23 mouse cellular contexts compared by ENCODE assay signal in the genomic region with DNA sequence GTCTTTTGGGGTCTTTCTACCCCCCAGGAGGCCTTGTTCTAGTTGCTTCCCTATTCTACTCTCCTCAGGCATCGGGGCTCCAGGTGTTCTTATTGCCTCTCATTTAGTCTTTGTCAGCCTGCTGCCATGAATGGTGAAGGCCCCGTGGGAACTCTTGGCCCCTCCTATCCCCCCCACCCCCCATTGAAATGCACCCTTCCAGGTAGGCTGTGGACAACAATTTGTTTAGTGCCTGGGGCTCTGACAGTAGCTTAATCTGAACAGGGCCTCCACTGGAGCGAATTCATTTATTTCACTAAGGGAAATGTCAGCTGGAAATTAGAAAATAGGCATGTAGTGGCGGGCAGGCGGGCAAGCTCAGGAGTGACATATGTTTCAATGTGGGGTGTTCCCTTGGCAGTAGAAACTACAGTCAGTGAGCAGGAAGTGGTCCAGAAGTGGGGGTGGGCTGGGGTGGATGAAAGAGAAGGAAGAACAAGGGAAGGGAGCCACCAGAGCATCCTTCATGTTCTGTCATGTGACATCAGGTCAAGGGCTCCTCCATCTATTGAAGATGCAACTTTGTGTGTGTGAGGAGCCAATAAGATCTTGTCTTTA.
DNase-seq lines count a peak whose midpoint lies in the region; ATAC-seq and TF ChIP-seq lines count a peak whose summit lies in the region.
"Had no signal": no experiment of that assay in that cellular context is flagged by ENCODE, and none has a peak within 500 bp of the region (broad histone marks: within the 10 kb centered on the region; RNA-seq: fewer than 3 reads in every experiment).

No protein-coding gene starts in this region.

- no peak for TF ChIP-seq CTCF in hindbrain, postnatal 0 days (IDR thresholded peaks at IDR 0.05; ENCODE audit: low read depth)

- no peak overlapping the region for H3K4me2 ChIP-seq in forebrain, embryonic 13.5 days
- H3K4me2 ChIP-seq in forebrain, embryonic 11.5 days (ENCODE audit: low read depth, low read length, severe bottlenecking), result no peak overlapping the region
- H3K4me2 ChIP-seq in hindbrain, embryonic 12.5 days (replicated peaks), result no peak overlapping the region
- no peak overlapping the region for H3K4me2 ChIP-seq in hindbrain, postnatal 0 days (ENCODE audit: low read depth, low read length)
- no peak overlapping the region for H3K4me2 ChIP-seq in neural tube, embryonic 12.5 days (replicated peaks)
- H3K4me2 ChIP-seq in hindbrain, embryonic 14.5 days (replicated peaks), result no peak overlapping the region
- H3K4me2 ChIP-seq: kidney, embryonic 15.5 days; limb, embryonic 13.5 days; liver, embryonic 12.5 days had no signal

- no peaks in the 10 kb centered on the region for H3K9me3 ChIP-seq in forebrain, embryonic 13.5 days (replicated peaks)
- H3K9me3 ChIP-seq in forebrain, embryonic 11.5 days (ENCODE audit: control insufficient read depth, low read length), result no peaks in the 10 kb centered on the region
- H3K9me3 ChIP-seq in hindbrain, embryonic 12.5 days (replicated peaks), result no peaks in the 10 kb centered on the region
- no peaks in the 10 kb centered on the region for H3K9me3 ChIP-seq in hindbrain, postnatal 0 days (ENCODE audit: low read length)
- no peaks in the 10 kb centered on the region for H3K9me3 ChIP-seq in neural tube, embryonic 12.5 days
- H3K9me3 ChIP-seq in hindbrain, embryonic 14.5 days (ENCODE audit: control insufficient read depth, low read length), result no peaks in the 10 kb centered on the region
- H3K9me3 ChIP-seq: heart, embryonic 10.5 days; kidney, embryonic 15.5 days; limb, embryonic 13.5 days; liver, embryonic 12.5 days had no signal

- peaks cover 90% of the 10 kb centered on the region for H3K36me3 ChIP-seq in forebrain, embryonic 13.5 days (ENCODE audit: poor library complexity, severe bottlenecking)
- no peaks in the 10 kb centered on the region for H3K36me3 ChIP-seq in forebrain, embryonic 11.5 days (ENCODE audit: control insufficient read depth, insufficient read depth, low read length)
- H3K36me3 ChIP-seq in hindbrain, embryonic 12.5 days, result peaks cover 23% of the 10 kb centered on the region
- H3K36me3 ChIP-seq in hindbrain, postnatal 0 days (ENCODE audit: insufficient read depth, low read length), result peaks cover 3% of the 10 kb centered on the region
- peaks cover 37% of the 10 kb centered on the region for H3K36me3 ChIP-seq in neural tube, embryonic 12.5 days
- H3K36me3 ChIP-seq in hindbrain, embryonic 14.5 days (replicated peaks; ENCODE audit: control insufficient read depth, insufficient read depth), result peaks cover 84% of the 10 kb centered on the region
- H3K36me3 ChIP-seq: limb, embryonic 13.5 days; liver, embryonic 12.5 days had no signal

- no peak overlapping the region for H3K9ac ChIP-seq in forebrain, embryonic 13.5 days
- no peak overlapping the region for H3K9ac ChIP-seq in forebrain, embryonic 11.5 days (ENCODE audit: low read length)
- no peak overlapping the region for H3K9ac ChIP-seq in hindbrain, embryonic 12.5 days
- H3K9ac ChIP-seq in hindbrain, postnatal 0 days (replicated peaks; ENCODE audit: low read length), result no peak overlapping the region
- H3K9ac ChIP-seq in neural tube, embryonic 12.5 days, result no peak overlapping the region
- no peak overlapping the region for H3K9ac ChIP-seq in hindbrain, embryonic 14.5 days
- H3K9ac ChIP-seq: kidney, embryonic 15.5 days; limb, embryonic 13.5 days; liver, embryonic 12.5 days had no signal

- WGBS in forebrain, embryonic 13.5 days, result 60% methylated on average over 5 of the region's 5 CpGs
- WGBS in forebrain, embryonic 11.5 days, result 67% methylated on average over 5 of the region's 5 CpGs
- 57% methylated on average over 5 of the region's 5 CpGs for WGBS in hindbrain, embryonic 12.5 days
- 34% methylated on average over 5 of the region's 5 CpGs for WGBS in hindbrain, postnatal 0 days
- 60% methylated on average over 5 of the region's 5 CpGs for WGBS in neural tube, embryonic 12.5 days
- 43% methylated on average over 5 of the region's 5 CpGs for WGBS in hindbrain, embryonic 14.5 days

- no peak; the same call in 1 of the 2 replicates for ATAC-seq in forebrain, embryonic 13.5 days
- ATAC-seq in forebrain, embryonic 11.5 days (replicated peaks; ENCODE audit: low FRiP score), result no peak
- ATAC-seq in hindbrain, embryonic 12.5 days (ENCODE audit: low FRiP score), result peak; percentile 54
- no peak for ATAC-seq in hindbrain, postnatal 0 days
- ATAC-seq in neural tube, embryonic 12.5 days (ENCODE audit: low FRiP score, low read depth), result no peak
- ATAC-seq in hindbrain, embryonic 14.5 days (ENCODE audit: low FRiP score), result peak; percentile 65
- ATAC-seq: liver, embryonic 12.5 days; Patski had no signal

- DNase-seq in forebrain, embryonic 11.5 days (ENCODE audit: low spot score), result no peak
- no peak for DNase-seq in hindbrain, postnatal 0 days (ENCODE audit: low spot score)
- DNase-seq in neural tube, embryonic 10.5 days (ENCODE audit: extremely low spot score, low spot score), result no peak
- peak; percentile 49 for DNase-seq in hindbrain, embryonic 14.5 days (ENCODE audit: low spot score)
- no peak for DNase-seq in lung, postnatal 36 days
- DNase-seq: adrenal gland, postnatal 36 days; cerebellum, adult 18-20 months; gastrocnemius, postnatal 36 days; heart, postnatal 10 days; kidney, adult 11 months; kidney, postnatal 36 days; lung, adult 18-20 months; lung, postnatal 10 days; midbrain, embryonic 14.5 days; right cerebral cortex, postnatal 14 days had no signal

- H3K27ac ChIP-seq in forebrain, embryonic 13.5 days, result peak overlapping the region; percentile 31; the same call in 1 of the 2 replicates
- H3K27ac ChIP-seq in forebrain, embryonic 11.5 days (ENCODE audit: low read depth, low read length), result no peak overlapping the region
- H3K27ac ChIP-seq in hindbrain, embryonic 12.5 days, result no peak overlapping the region
- no peak overlapping the region for H3K27ac ChIP-seq in hindbrain, postnatal 0 days
- H3K27ac ChIP-seq in neural tube, embryonic 12.5 days, result 0 out of 2 replicates have a peak overlapping the region, but pooled peaks have one; percentile 7
- H3K27ac ChIP-seq in hindbrain, embryonic 14.5 days, result peak overlapping the region; percentile 10; the same call in 1 of the 2 replicates
- H3K27ac ChIP-seq: heart, embryonic 10.5 days; kidney, embryonic 15.5 days; limb, embryonic 13.5 days; liver, embryonic 12.5 days had no signal

- H3K4me1 ChIP-seq in forebrain, embryonic 13.5 days, result no peaks in the 10 kb centered on the region
- H3K4me1 ChIP-seq in forebrain, embryonic 11.5 days (replicated peaks; ENCODE audit: control insufficient read depth, insufficient read depth, low read length), result no peaks in the 10 kb centered on the region
- H3K4me1 ChIP-seq in hindbrain, embryonic 12.5 days, result peaks cover 5% of the 10 kb centered on the region
- H3K4me1 ChIP-seq in hindbrain, postnatal 0 days (ENCODE audit: insufficient read depth, low read length), result no peaks in the 10 kb centered on the region
- no peaks in the 10 kb centered on the region for H3K4me1 ChIP-seq in neural tube, embryonic 12.5 days
- peaks cover 6% of the 10 kb centered on the region; the same call in 1 of the 2 replicates for H3K4me1 ChIP-seq in hindbrain, embryonic 14.5 days (replicated peaks; ENCODE audit: control insufficient read depth, insufficient read depth, low read length)
- H3K4me1 ChIP-seq: heart, embryonic 10.5 days; kidney, embryonic 15.5 days; limb, embryonic 13.5 days had no signal

- no peaks in the 10 kb centered on the region for H3K27me3 ChIP-seq in forebrain, embryonic 13.5 days
- no peaks in the 10 kb centered on the region for H3K27me3 ChIP-seq in forebrain, embryonic 11.5 days (ENCODE audit: control insufficient read depth, insufficient read depth, low read length)
- H3K27me3 ChIP-seq in hindbrain, embryonic 12.5 days, result no peaks in the 10 kb centered on the region
- no peaks in the 10 kb centered on the region for H3K27me3 ChIP-seq in hindbrain, postnatal 0 days (ENCODE audit: insufficient read depth, low read length)
- H3K27me3 ChIP-seq in neural tube, embryonic 12.5 days (replicated peaks), result no peaks in the 10 kb centered on the region
- no peaks in the 10 kb centered on the region for H3K27me3 ChIP-seq in hindbrain, embryonic 14.5 days (ENCODE audit: control insufficient read depth, insufficient read depth, low read length)
- H3K27me3 ChIP-seq: kidney, embryonic 15.5 days; limb, embryonic 13.5 days; liver, embryonic 12.5 days; Patski had no signal

- no peak overlapping the region for H3K4me3 ChIP-seq in forebrain, embryonic 13.5 days
- no peak overlapping the region for H3K4me3 ChIP-seq in forebrain, embryonic 11.5 days (ENCODE audit: low read depth, low read length)
- H3K4me3 ChIP-seq in hindbrain, embryonic 12.5 days, result no peak overlapping the region
- H3K4me3 ChIP-seq in hindbrain, postnatal 0 days (ENCODE audit: low read length), result no peak overlapping the region
- no peak overlapping the region for H3K4me3 ChIP-seq in neural tube, embryonic 12.5 days
- no peak overlapping the region for H3K4me3 ChIP-seq in hindbrain, embryonic 14.5 days (replicated peaks; ENCODE audit: low read length)
- H3K4me3 ChIP-seq: heart, embryonic 10.5 days; kidney, embryonic 15.5 days; limb, embryonic 13.5 days; liver, embryonic 12.5 days had no signal

Comparison
In these comparisons a context has a peak if more than half of its experiments do, and no peak if none do; other contexts are left out.
1. ATAC-seq: peak in hindbrain, embryonic 12.5 days (single experiment) and hindbrain, embryonic 14.5 days (single experiment); none in forebrain, embryonic 13.5 days (single experiment), forebrain, embryonic 11.5 days (single experiment), hindbrain, postnatal 0 days (single experiment) and neural tube, embryonic 12.5 days (single experiment).
2. H3K27ac ChIP-seq: peak in forebrain, embryonic 13.5 days (single experiment), neural tube, embryonic 12.5 days (single experiment) and hindbrain, embryonic 14.5 days (single experiment); none in forebrain, embryonic 11.5 days (single experiment), hindbrain, embryonic 12.5 days (single experiment) and hindbrain, postnatal 0 days (single experiment).